Mouse (Mus musculus) heart, embryonic 14.5 days (tissue): Measurements from ENCODE around the gene Mavs. TPM values are rescaled to one million over a fixed set of nuclear protein-coding genes. Genes with fewer than 3 reads are reported as not detected.

ENCODE experiments used
- ATAC-seq: fragments of 200-750 bp; cut with Nextera tagmentation; 2 replicates; pipeline ENCODE4 v1.8.0; 2017; ENCODE audit warnings: low read depth, moderate TSS enrichment; ENCODE audit not compliant: insufficient number of reproducible peaks, insufficient read depth, low FRiP score
- H3K27ac ChIP-seq, 2 experiments: fragments of 200-500 bp in 1 of 2; fragments of 300-500 bp in 1 of 2; sonication (generic) in 1 of 2; replicated peaks in 1 of 2; 2 replicates each; pipeline ENCODE4 v1.5.1; 2012 to 2014; ENCODE audit warnings: low read depth in 2 of 2, low read length in 2 of 2, control low read depth in 1 of 2, mild to moderate bottlenecking in 1 of 2, mixed read lengths in 1 of 2; ENCODE audit not compliant: control insufficient read depth in 1 of 2, insufficient read depth in 1 of 2
- H3K27me3 ChIP-seq: fragments of 300-500 bp; sonication (generic); 2 replicates; pipeline ENCODE4 v1.6.1; 2014; ENCODE audit warnings: mild to moderate bottlenecking, low read length, control low read depth; ENCODE audit not compliant: control insufficient read depth, insufficient read depth
- H3K36me3 ChIP-seq: fragments of 300-500 bp; sonication (generic); 2 replicates; pipeline ENCODE4 v1.6.1; 2014; ENCODE audit warnings: mild to moderate bottlenecking, control low read depth, low read length, mixed read lengths; ENCODE audit not compliant: control insufficient read depth, insufficient read depth
- H3K4me1 ChIP-seq, 2 experiments: fragments of 200-500 bp in 1 of 2; fragments of 300-500 bp in 1 of 2; sonication (generic) in 1 of 2; 2 replicates each; pipeline ENCODE4 v1.6.1; 2012 to 2014; ENCODE audit warnings: low read length in 2 of 2, control low read depth in 1 of 2, mixed read lengths in 1 of 2; ENCODE audit not compliant: control insufficient read depth in 2 of 2, insufficient read depth in 2 of 2
- H3K4me2 ChIP-seq: fragments of 300-500 bp; sonication (generic); 2 replicates; pipeline ENCODE4 v1.6.1; 2014; ENCODE audit warnings: mild to moderate bottlenecking, low read length
- H3K4me3 ChIP-seq, 2 experiments: fragments of 200-500 bp in 1 of 2; fragments of 300-500 bp in 1 of 2; sonication (generic) in 1 of 2; 2 replicates each; pipeline ENCODE4 v1.5.1; 2012 to 2014; ENCODE audit warnings: low read length in 2 of 2, mild to moderate bottlenecking in 2 of 2, control low read depth in 1 of 2, low read depth in 1 of 2, moderate library complexity in 1 of 2; ENCODE audit not compliant: control insufficient read depth in 1 of 2, insufficient read depth in 1 of 2
- H3K9ac ChIP-seq: fragments of 300-500 bp; sonication (generic); 2 replicates; pipeline ENCODE4 v1.6.1; 2014; ENCODE audit warnings: mild to moderate bottlenecking, low read length
- H3K9me3 ChIP-seq: fragments of 300-500 bp; sonication (generic); 2 replicates; pipeline ENCODE4 v1.6.1; 2016; ENCODE audit warnings: low read length, control low read depth; ENCODE audit not compliant: control insufficient read depth
- WGBS: fragments of 180-500 bp; shearing (Covaris S2); extraction: QIAGEN DNeasy Blood & Tissue Kit; methylation state at CpG from one replicate; pipeline ENCODE4 v1.1.7; 2014; 5-methylcytosine and 5-hydroxymethylcytosine counted together
- polyA plus RNA-seq: library from polyadenylated mRNA; unstranded; fragments of >200 nt; fragmentation: Nextera tagmentation; extraction: Ambion mirVana; gene quantifications from 2 replicates; pipeline ENCODE4 v1.2.1, GENCODE M21; 2014

Gene Mavs
- polyA plus RNA-seq, 1 experiment from 2014 or later, result 20.0 TPM

DNA sequence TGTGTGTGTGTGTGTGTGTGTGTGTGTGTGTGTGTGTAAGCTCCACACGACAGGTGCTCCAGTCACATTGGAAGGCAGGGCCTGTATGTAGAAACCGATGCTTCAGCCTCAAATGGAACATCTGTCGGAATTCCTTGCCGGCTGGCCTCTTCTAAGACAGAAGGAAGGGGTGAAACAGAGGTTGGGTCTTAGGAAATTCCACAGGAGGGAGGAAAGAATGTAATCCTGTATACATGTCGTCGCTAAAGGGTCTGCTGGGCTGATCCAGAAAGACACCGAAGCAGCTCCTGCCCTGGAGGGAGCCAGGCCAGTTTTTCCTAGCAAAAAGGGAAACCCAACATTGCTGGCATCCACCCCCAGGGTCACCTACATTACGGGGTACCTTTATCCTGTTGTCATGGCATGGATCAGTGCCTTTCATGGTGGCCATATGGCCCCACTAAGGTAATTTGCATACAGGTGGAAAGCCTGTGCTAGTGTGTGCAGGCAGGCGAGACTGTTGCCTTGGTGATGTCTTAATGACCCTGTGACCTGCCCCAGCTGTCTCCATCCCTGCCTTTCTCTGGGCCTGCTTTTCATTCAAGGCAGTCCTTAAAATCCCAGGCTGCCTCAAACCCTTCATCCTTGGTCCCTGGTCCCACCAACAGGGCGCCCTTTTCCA is 43.4 kb upstream of the Mavs start:
- H3K9ac ChIP-seq, result no peak overlapping the region
- H3K4me2 ChIP-seq, result no peak overlapping the region
- H3K9me3 ChIP-seq, result no peaks in the 10 kb centered on the region
- 63% methylated on average over 10 of the region's 10 CpGs for WGBS
- ATAC-seq, result no peak
- peaks cover 13 to 19% of the 10 kb centered on the region in 2 experiments for H3K4me1 ChIP-seq
- H3K36me3 ChIP-seq, result peaks cover 58% of the 10 kb centered on the region
- no peak overlapping the region for H3K27ac ChIP-seq
- no peaks in the 10 kb centered on the region for H3K27me3 ChIP-seq
- no peak overlapping the region for H3K4me3 ChIP-seq

DNA sequence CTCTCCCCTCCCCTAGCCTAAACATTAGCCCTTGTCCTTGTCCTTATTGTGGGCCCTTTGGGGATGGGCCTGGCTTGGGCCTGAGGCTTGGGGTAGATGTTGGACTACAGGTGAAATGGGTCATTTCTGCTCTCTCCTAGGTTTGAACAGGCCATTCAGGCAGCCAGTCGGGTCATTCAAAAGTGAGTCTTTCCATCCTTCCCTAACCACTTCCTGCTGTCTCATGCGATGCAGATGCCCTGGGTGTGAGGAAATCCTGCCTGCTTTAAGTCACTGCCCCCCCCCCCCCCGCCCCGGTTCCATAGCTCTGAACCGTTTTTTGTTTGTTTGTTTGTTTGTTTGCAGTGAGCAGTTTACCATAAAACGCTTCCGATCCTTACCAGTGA is 42.9 kb upstream of the Mavs start:
- H3K4me1 ChIP-seq, result peaks cover 9 to 14% of the 10 kb centered on the region in 2 experiments
- peaks cover 63% of the 10 kb centered on the region for H3K36me3 ChIP-seq
- H3K4me2 ChIP-seq, result no peak overlapping the region
- H3K9me3 ChIP-seq, result no peaks in the 10 kb centered on the region
- ATAC-seq, result no peak
- no peak overlapping the region for H3K9ac ChIP-seq
- no peak overlapping the region for H3K27ac ChIP-seq
- WGBS, result 76% methylated on average over 6 of the region's 7 CpGs
- no peak overlapping the region for H3K4me3 ChIP-seq
- no peaks in the 10 kb centered on the region for H3K27me3 ChIP-seq

DNA sequence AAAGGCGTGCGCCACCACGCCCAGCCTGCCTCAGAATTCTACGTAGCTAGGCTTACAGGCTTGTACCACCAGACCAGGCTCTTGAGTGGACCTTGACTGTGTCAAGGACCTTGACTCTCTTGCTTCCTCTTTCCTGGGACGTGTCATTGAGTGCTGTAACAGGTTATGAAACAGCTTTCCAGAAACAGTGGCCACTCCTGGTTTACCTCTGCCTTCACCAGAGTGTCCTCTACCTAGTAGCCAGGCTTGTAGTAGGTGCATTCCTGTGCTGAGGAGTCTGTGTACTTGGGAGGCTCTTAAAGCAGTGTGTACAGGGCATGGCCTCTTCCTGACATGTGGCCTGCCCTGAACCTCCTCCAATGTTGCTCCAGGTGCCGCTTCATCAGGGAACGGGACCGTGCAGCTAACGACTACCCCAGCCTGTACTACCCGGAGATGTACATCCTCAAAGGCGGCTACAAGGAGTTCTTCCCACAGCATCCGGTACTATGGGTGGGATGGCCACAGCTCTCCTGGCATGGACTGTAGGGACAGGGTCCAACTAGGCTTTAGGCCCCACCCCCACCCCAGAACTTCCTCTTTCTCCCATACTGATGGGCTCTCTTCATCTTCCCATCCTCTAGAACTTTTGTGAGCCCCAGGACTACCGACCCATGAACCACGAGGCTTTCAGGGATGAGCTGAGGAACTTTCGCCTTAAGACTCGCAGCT is 37.1 kb upstream of the Mavs start:
- 90% methylated on average over 16 of the region's 16 CpGs for WGBS

DNA sequence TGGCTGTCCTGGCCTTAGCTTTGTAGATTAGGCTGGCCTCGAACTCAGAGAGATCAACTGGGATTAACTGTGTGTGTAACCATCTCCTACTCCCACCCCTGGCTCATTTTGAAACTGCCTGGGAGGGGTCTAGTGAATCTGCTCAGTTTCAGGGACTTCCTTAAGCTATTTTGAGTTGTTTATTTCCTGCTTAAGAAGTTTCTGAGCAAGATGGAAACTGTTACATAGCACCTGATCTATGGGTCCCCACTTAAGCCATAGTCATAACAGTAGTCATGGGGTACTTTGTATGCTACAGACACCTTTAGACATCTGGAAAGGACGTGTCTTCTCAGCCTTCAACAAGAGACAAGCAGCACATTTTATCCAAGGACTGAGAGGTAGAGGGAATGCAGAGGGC is 33.2 kb upstream of the Mavs start:
- Histone ChIP-seq H3K27me3 (no peaks in the 10 kb centered on the region), H3K27ac (no peak overlapping the region), H3K4me1 (peaks cover 10 to 11% of the 10 kb centered on the region in 2 experiments), H3K36me3 (peaks cover 28% of the 10 kb centered on the region), H3K4me3 (no peak overlapping the region), H3K9me3 (no peaks in the 10 kb centered on the region), H3K9ac (no peak overlapping the region), H3K4me2 (no peak overlapping the region)
- WGBS, result 76% methylated on average over 2 of the region's 2 CpGs
- ATAC-seq, result no peak

More for the DNA sequence above, 37.1 kb upstream of the Mavs start:
- Histone ChIP-seq H3K4me1 (no peaks in the 10 kb centered on the region), H3K4me3 (no peak overlapping the region), H3K4me2 (no peak overlapping the region), H3K36me3 (peaks cover 66% of the 10 kb centered on the region), H3K9me3 (no peaks in the 10 kb centered on the region), H3K9ac (no peak overlapping the region), H3K27me3 (no peaks in the 10 kb centered on the region), H3K27ac (no peak overlapping the region)
- ATAC-seq, result no peak

DNA sequence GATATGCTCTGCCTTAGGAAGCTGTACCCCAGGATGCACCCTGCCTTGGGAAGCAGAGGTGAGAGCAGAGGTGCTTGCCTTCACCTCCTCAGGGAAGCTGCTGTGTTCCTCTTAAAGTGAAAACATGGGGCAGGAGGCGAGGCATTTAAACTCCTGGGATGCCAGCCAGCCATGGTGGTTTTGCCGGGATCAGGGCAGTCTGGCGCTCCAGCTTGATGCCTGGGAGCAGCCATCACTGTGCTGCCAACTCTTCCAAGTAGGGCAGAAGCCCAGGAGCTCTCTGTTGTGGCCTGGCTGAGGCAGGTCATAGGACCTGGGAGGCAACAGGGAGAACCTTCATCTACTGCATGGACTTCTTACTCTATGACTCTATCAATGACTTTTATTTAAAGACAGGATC is 32.6 kb upstream of the Mavs start:
- H3K4me2 ChIP-seq, result no peak overlapping the region
- ATAC-seq, result no peak

DNA sequence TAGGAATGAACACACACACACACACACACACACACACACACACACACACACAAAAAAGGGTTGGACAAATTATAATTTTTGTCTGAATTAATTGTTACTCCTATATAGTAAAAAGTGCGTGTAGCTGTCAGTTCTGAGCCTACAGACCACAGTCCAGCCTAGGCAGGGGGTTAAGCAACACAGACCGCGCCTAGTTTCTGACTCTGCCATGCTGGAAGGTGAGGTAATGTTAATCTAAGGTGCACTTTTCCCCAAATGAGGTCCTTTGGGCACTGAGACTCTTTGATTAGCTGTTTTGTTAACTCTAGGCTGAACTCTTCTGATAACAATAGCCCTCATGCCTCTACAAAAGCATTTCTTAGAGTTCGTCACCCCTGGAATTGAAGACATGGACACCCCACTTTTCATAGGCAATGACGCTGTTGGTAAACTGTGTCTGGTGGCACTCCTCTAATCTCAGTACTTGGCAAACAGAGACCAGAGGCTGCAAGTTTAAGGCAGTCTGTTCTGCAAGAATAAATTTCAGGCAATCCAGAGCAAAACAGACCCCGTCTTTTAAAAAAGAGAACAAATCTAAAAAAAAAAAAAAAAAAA is 29.9 kb upstream of the Mavs start:
- 80% methylated on average over 6 of the region's 6 CpGs for WGBS
- Histone ChIP-seq H3K36me3 (0 out of 2 replicates have a peak, but pooled peaks cover 6% of the 10 kb centered on the region), H3K9ac (no peak overlapping the region), H3K4me3 (no peak overlapping the region), H3K4me2 (0 out of 2 replicates have a peak overlapping the region, but pooled peaks have one; percentile 11), H3K4me1 (peaks cover 11% of the 10 kb centered on the region in 2 experiments), H3K9me3 (no peaks in the 10 kb centered on the region), H3K27me3 (no peaks in the 10 kb centered on the region), H3K27ac (no peak overlapping the region)
- no peak for ATAC-seq

More for the DNA sequence above, 32.6 kb upstream of the Mavs start:
- no peak overlapping the region for H3K27ac ChIP-seq
- H3K36me3 ChIP-seq, result peaks cover 26% of the 10 kb centered on the region
- 80% methylated on average over 3 of the region's 3 CpGs for WGBS
- no peaks in the 10 kb centered on the region for H3K9me3 ChIP-seq
- H3K4me1 ChIP-seq, result peaks cover 11% of the 10 kb centered on the region in 2 experiments
- no peaks in the 10 kb centered on the region for H3K27me3 ChIP-seq
- no peak overlapping the region for H3K9ac ChIP-seq
- H3K4me3 ChIP-seq, result no peak overlapping the region

DNA sequence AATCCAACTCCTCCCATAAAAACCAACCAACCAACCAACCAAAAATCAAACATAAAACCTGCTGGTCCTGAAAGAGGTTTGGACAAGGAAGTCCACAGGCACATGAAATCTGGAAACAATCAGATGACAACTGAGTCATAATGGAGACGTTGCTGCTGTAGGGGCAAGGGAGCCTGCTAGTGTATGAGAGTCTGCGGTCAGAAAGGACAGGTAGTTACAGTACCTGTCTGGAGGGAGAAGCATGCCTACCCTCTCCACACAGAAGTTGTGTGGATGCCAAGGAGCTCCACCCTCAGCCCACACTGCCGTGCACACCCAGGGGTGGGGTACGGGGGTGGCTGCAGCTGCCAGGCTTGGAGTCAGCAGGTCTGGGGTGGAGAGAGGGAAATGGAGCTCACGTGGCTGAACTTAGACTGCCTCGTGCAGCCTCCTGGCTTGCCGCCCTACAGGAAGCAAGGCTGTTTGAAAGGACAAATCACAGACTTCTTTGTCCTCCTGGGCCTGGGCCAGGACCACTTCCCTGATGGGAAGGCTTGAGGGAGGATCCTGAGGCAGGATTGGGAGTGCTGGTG is 29.4 kb upstream of the Mavs start:
- H3K4me2 ChIP-seq, result peak overlapping the region; percentile 11
- H3K9ac ChIP-seq, result peak overlapping the region; percentile 6; the same call in 1 of the 2 replicates

More for the DNA sequence above, 29.4 kb upstream of the Mavs start:
- Histone ChIP-seq H3K27me3 (no peaks in the 10 kb centered on the region), H3K27ac (peak overlapping the region; percentile 66 to 88), H3K4me3 (no peak overlapping the region), H3K4me1 (peaks cover 13 to 14% of the 10 kb centered on the region in 2 experiments), H3K9me3 (no peaks in the 10 kb centered on the region), H3K36me3 (0 out of 2 replicates have a peak, but pooled peaks cover 2% of the 10 kb centered on the region)
- peak; percentile 88 for ATAC-seq
- WGBS, result 38% methylated on average over 7 of the region's 7 CpGs
